Mouse (Mus musculus) liver (tissue): ENCODE measurements around the gene Atg4b.

Source experiments
- DNase-seq: peaks from one replicate; pipeline ENCODE4 v3.0.0-alpha.2; 2020; ENCODE audit warnings: mixed read lengths

The Atg4b gene

GRCm38 (mm10) chr1:93760076-93760475 is 8.8 kb downstream of the Atg4b start:
- DNase-seq: no peak

- DNase-seq: peak; percentile 68
Observed at GRCm38 (mm10) chr1:93763531-93763930, 12.2 kb downstream of the Atg4b start.

- DNase-seq: no peak
Observed at GRCm38 (mm10) chr1:93764871-93765591, 13.7 kb downstream of the Atg4b start.

- DNase-seq: no peak
Observed at GRCm38 (mm10) chr1:93767600-93767999, 16.3 kb downstream of the Atg4b start.

GRCm38 (mm10) chr1:93769901-93770300 is 18.6 kb downstream of the Atg4b start:
- DNase-seq: no peak

GRCm38 (mm10) chr1:93776686-93777085 is 25.4 kb downstream of the Atg4b start:
- DNase-seq: no peak

- no peak for DNase-seq
Observed at GRCm38 (mm10) chr1:93786912-93787311, 35.6 kb downstream of the Atg4b start.

GRCm38 (mm10) chr1:93794526-93794925 is 43.2 kb downstream of the Atg4b start:
- DNase-seq: no peak

- no peak for DNase-seq
Observed at GRCm38 (mm10) chr1:93795886-93796285, 44.6 kb downstream of the Atg4b start.

- DNase-seq: no peak
Observed at GRCm38 (mm10) chr1:93800670-93801503, 49.6 kb downstream of the Atg4b start.

GRCm38 (mm10) chr1:93801741-93802238 is 50.5 kb downstream of the Atg4b start, which contains the start of gene Dtymk:
Gene Dtymk (minus strand): TSS chr1:93801934.
- DNase-seq: peak; percentile 95

- DNase-seq: no peak
Observed at GRCm38 (mm10) chr1:93802771-93803170, 51.5 kb downstream of the Atg4b start.

GRCm38 (mm10) chr1:93803556-93804507 is 52.5 kb downstream of the Atg4b start, which contains the start of gene Ing5:
Gene Ing5 (plus strand): TSS chr1:93803965.
- DNase-seq: peak; percentile 99

- DNase-seq: no peak
Observed at GRCm38 (mm10) chr1:93804818-93805217, 53.5 kb downstream of the Atg4b start.

GRCm38 (mm10) chr1:93805221-93805951 is 54.1 kb downstream of the Atg4b start:
- peak; percentile 74 for DNase-seq

- DNase-seq: no peak
Observed at GRCm38 (mm10) chr1:93808871-93809270, 57.6 kb downstream of the Atg4b start.

GRCm38 (mm10) chr1:93810011-93810410 is 58.7 kb downstream of the Atg4b start:
- no peak for DNase-seq

GRCm38 (mm10) chr1:93811495-93812039 is 60.3 kb downstream of the Atg4b start:
- DNase-seq: no peak

- no peak for DNase-seq
Observed at GRCm38 (mm10) chr1:93817823-93818532, 66.7 kb downstream of the Atg4b start.

- DNase-seq: no peak
Observed at GRCm38 (mm10) chr1:93818722-93819121, 67.4 kb downstream of the Atg4b start.
